Mouse (Mus musculus) midbrain, embryonic 14.5 days (tissue): ENCODE results near the gene Igfn1. TPM values are rescaled to one million over a fixed set of nuclear protein-coding genes. Genes with fewer than 3 reads are reported as not detected.

Experiments used
- ATAC-seq: fragments of 200-750 bp; cut with Nextera tagmentation; 2 replicates; pipeline ENCODE4 v1.8.0; 2017; ENCODE audit warnings: moderate number of reproducible peaks, moderate library complexity; ENCODE audit not compliant: low FRiP score, low TSS enrichment
- DNase-seq: peaks from one replicate; pipeline ENCODE4 v3.0.0-alpha.2; 2015
- H3K27ac ChIP-seq: fragments of 300-500 bp; sonication (generic); replicated peaks from 2 replicates; pipeline ENCODE4 v1.5.1; 2014; ENCODE audit warnings: mild to moderate bottlenecking, low read depth, low read length, moderate library complexity
- H3K27me3 ChIP-seq: fragments of 300-500 bp; sonication (generic); 2 replicates; pipeline ENCODE4 v1.6.1; 2014; ENCODE audit warnings: low read length, control low read depth, mixed read lengths; ENCODE audit not compliant: control insufficient read depth, insufficient read depth
- H3K36me3 ChIP-seq: fragments of 300-500 bp; sonication (generic); 2 replicates; pipeline ENCODE4 v1.6.1; 2014; ENCODE audit warnings: low read length, control low read depth; ENCODE audit not compliant: control insufficient read depth, insufficient read depth
- H3K4me1 ChIP-seq: fragments of 300-500 bp; sonication (generic); 2 replicates; pipeline ENCODE4 v1.6.1; 2014; ENCODE audit warnings: mild to moderate bottlenecking, antibody characterized with exemption, low read length, control low read depth; ENCODE audit not compliant: control insufficient read depth, insufficient read depth
- H3K4me2 ChIP-seq: fragments of 300-500 bp; sonication (generic); 2 replicates; pipeline ENCODE4 v1.6.1; 2014; ENCODE audit warnings: mild to moderate bottlenecking, low read length, moderate library complexity
- H3K4me3 ChIP-seq: fragments of 300-500 bp; sonication (generic); replicated peaks from 2 replicates; pipeline ENCODE4 v1.5.1; 2014; ENCODE audit warnings: low read depth, low read length
- H3K9ac ChIP-seq: fragments of 300-500 bp; sonication (generic); replicated peaks from 2 replicates; pipeline ENCODE4 v1.6.1; 2014; ENCODE audit warnings: mild to moderate bottlenecking, low read length, moderate library complexity
- H3K9me3 ChIP-seq: fragments of 300-500 bp; sonication (generic); 2 replicates; pipeline ENCODE4 v1.6.1; 2016; ENCODE audit warnings: low read length, control low read depth, mixed read lengths; ENCODE audit not compliant: control insufficient read depth
- WGBS: fragments of 180-500 bp; shearing (Covaris S2); extraction: QIAGEN DNeasy Blood & Tissue Kit; methylation state at CpG from one replicate; pipeline ENCODE4 v1.1.7; 2014; 5-methylcytosine and 5-hydroxymethylcytosine counted together
- polyA plus RNA-seq: library from polyadenylated mRNA; unstranded; fragments of >200 nt; fragmentation: Nextera tagmentation; extraction: Ambion mirVana; gene quantifications from 2 replicates; pipeline ENCODE4 v1.2.1, GENCODE M21; 2014

Gene Igfn1
- polyA plus RNA-seq, 1 experiment from 2014 or later = not detected

DNA sequence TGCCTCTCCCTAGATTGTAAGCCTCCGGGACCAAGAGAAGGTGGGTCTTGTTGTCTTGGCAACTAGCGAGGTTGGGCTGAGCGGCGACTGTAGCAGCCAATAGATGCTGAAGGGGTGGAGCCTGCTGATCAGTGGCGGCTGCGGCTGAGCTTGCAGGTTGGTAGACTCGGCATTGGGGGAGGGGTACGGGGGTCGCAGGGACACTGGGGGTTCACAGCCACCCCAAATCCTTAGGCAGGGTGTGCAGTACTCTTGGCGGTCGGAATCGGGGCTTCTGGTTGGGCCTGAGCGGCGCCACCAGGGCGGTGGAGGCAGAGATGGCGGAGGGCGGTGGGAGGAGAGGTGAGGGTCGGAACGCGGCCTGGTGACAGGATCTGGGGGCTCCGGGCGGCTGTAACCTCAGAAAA lies 11.8 kb upstream of the Igfn1 start:
- ATAC-seq (peak; percentile 99), DNase-seq (peak; percentile 98)
- Histone ChIP-seq H3K4me1 (peaks cover 9% of the 10 kb centered on the region; the same call in 1 of the 2 replicates), H3K9ac (peak overlapping the region; percentile 75), H3K9me3 (no peaks in the 10 kb centered on the region), H3K27me3 (no peaks in the 10 kb centered on the region), H3K27ac (peak overlapping the region; percentile 79), H3K4me3 (peak overlapping the region; percentile 78), H3K36me3 (peaks cover 24% of the 10 kb centered on the region), H3K4me2 (peak overlapping the region; percentile 94)
- WGBS = 2% methylated on average over 22 of the region's 22 CpGs

- WGBS = 64% methylated on average over 2 of the region's 2 CpGs
- no peak for DNase-seq
- no peak overlapping the region for H3K4me3 ChIP-seq
Observed at GRCm38 (mm10) chr1:136017307-136017706, 11.2 kb upstream of the Igfn1 start.

DNA sequence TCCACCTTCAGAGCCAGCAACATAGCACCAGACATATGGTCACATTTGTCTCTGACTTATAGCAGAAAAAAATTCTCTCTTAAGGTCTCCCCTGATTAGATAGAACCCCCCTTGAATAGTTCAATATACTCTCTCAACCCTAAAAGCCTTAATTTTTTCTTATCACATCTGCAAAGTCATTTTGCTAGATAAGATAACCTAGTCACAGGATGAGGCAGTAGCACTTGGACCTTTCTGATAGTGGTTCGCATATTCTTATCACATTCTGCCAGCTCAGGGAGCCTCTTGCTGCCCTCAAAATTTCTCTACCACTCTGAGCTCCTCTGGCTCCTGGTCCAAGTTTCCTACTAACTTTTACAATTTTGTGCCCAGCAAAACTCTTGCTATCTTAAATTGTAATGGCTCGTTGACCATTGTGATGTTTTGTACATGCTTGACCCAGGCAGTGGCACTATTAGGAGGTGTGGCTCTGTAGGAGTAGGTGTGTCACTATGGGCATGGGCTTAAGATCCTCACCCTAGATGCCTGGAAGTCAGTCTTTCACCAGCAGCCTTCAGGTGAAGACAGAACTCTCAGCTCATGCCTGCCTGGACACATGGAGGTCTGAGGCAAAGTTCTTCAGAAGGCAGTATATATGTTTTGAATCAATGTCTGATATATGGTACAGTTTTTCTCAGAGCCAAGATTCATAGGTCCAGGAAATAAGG lies 8.8 kb upstream of the Igfn1 start:
- 89% methylated on average over 2 of the region's 2 CpGs for WGBS
- Histone ChIP-seq H3K4me1 (peaks cover 9% of the 10 kb centered on the region; the same call in 1 of the 2 replicates), H3K4me3 (no peak overlapping the region), H3K27me3 (no peaks in the 10 kb centered on the region), H3K9me3 (no peaks in the 10 kb centered on the region), H3K27ac (no peak overlapping the region), H3K9ac (no peak overlapping the region), H3K36me3 (no peaks in the 10 kb centered on the region), H3K4me2 (no peak overlapping the region)
- ATAC-seq (no peak), DNase-seq (no peak)

More at GRCm38 (mm10) chr1:136017307-136017706, 11.2 kb upstream of the Igfn1 start:
- Histone ChIP-seq H3K4me1 (peaks cover 9% of the 10 kb centered on the region; the same call in 1 of the 2 replicates), H3K27me3 (no peaks in the 10 kb centered on the region), H3K36me3 (peaks cover 18% of the 10 kb centered on the region), H3K9ac (no peak overlapping the region), H3K4me2 (no peak overlapping the region), H3K27ac (peak overlapping the region; percentile 58; the same call in 1 of the 2 replicates), H3K9me3 (no peaks in the 10 kb centered on the region)
- 0 out of 2 replicates have a peak, but pooled peaks have one; percentile 53 for ATAC-seq

GRCm38 (mm10) chr1:136013513-136013912 lies 7.4 kb upstream of the Igfn1 start:
- 88% methylated on average over 4 of the region's 4 CpGs for WGBS
- Histone ChIP-seq H3K27ac (no peak overlapping the region), H3K4me1 (0 out of 2 replicates have a peak, but pooled peaks cover 4% of the 10 kb centered on the region), H3K4me3 (no peak overlapping the region), H3K4me2 (no peak overlapping the region), H3K9me3 (no peaks in the 10 kb centered on the region), H3K9ac (no peak overlapping the region), H3K27me3 (no peaks in the 10 kb centered on the region), H3K36me3 (no peaks in the 10 kb centered on the region)
- DNase-seq (no peak), ATAC-seq (no peak)

- H3K4me3 ChIP-seq = no peak overlapping the region
- no peak overlapping the region for H3K9ac ChIP-seq
- WGBS = 89% methylated on average over 4 of the region's 4 CpGs
- no peak for DNase-seq
- no peak overlapping the region for H3K4me2 ChIP-seq
- no peak for ATAC-seq
- H3K36me3 ChIP-seq = no peaks in the 10 kb centered on the region
- H3K27ac ChIP-seq = no peak overlapping the region
- H3K9me3 ChIP-seq = no peaks in the 10 kb centered on the region
- H3K4me1 ChIP-seq = peaks cover 10% of the 10 kb centered on the region
- 0 out of 2 replicates have a peak, but pooled peaks cover 11% of the 10 kb centered on the region for H3K27me3 ChIP-seq
Observed at GRCm38 (mm10) chr1:136010247-136010646, 4.1 kb upstream of the Igfn1 start.

- Histone ChIP-seq H3K4me1 (peaks cover 10% of the 10 kb centered on the region), H3K27me3 (0 out of 2 replicates have a peak, but pooled peaks cover 11% of the 10 kb centered on the region), H3K9me3 (no peaks in the 10 kb centered on the region), H3K27ac (no peak overlapping the region), H3K9ac (no peak overlapping the region), H3K36me3 (no peaks in the 10 kb centered on the region), H3K4me3 (peak overlapping the region; percentile 34), H3K4me2 (peak overlapping the region; percentile 60)
- no peak for ATAC-seq
- WGBS = 21% methylated on average over 8 of the region's 8 CpGs
- no peak for DNase-seq
Observed at GRCm38 (mm10) chr1:136008159-136008533, 2.0 kb upstream of the Igfn1 start.

DNA sequence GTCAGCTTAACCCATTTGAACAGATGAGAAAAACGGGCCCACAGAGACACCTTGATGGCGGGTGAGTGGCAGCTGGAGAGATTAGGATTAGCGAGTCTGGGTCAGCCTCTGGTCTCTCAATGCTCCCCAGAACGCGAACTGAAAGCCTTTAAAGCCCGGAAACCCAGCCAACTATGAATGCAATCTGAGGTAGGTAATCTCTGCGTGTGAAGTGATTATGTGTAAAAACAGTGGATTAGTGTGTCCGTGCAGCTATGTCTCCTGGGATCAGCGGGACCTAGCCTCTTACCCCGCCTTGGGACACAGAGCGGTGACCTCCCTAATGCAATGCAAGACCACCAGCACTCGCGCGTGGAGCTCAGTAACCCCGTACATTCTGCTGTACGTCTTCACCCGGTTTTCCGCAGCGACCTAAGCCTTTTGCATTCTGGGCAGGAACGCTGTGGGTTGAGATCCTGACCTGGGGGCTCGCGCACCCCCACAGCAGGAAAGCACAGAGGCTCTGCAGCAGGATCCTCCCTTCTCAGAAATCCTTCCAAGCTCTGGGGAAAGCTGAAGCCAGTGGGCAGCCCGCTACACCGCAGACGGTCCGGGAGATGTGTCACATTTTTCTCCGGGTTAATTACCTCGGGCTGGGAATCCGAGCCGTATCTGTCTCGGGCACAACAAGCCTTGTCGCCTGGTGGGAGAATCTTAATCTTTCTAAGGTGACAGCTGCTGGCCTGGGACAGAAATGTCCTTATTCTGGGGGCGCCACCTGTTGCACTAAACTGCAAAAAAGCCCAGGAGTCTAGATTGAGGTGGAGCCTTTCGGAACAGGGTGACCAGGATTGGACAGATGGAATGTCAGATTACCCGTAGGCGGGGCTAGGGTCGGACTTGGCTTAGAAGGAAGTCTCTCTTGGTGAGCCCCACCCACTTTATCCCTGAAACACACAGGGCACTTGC lies 1.3 kb upstream of the Igfn1 start, which contains the start of gene Tmem9:
TSS of gene Tmem9 (plus strand) at position 940 of the 948 bp plus-strand sequence.
- WGBS = 1% methylated on average over 37 of the region's 37 CpGs
- Histone ChIP-seq H3K4me2 (peak within 1 kb of the TSS; percentile 60), H3K36me3 (no peaks in the 10 kb centered on the region), H3K4me1 (peaks cover 10% of the 10 kb centered on the region), H3K9ac (peak within 1 kb of the TSS; percentile 42), H3K9me3 (no peaks in the 10 kb centered on the region), H3K4me3 (peak within 1 kb of the TSS; percentile 34), H3K27ac (no peak within 1 kb of the TSS), H3K27me3 (0 out of 2 replicates have a peak, but pooled peaks cover 11% of the 10 kb centered on the region)
- ATAC-seq = peak; percentile 60; the same call in 1 of the 2 replicates
- peak; percentile 72 for DNase-seq

DNA sequence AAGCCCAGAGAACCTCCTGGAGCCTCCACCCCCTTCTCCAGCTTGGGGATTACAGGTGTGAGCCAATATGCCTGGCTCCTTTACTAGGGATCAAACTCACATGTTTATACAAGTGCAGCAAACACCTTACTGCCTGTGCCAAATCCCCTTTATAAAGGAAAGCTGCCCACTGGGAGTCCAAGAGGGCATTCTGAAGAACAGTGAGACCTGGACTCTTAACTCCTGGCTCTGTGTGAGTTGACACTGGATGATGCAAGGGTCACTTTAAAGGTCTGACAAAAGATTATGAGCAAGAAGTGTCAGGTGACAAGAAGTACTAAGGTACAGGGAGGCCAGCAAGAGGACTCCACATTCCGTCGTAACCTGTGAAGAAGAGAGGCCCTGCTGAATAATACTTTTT lies 4.7 kb downstream of the Igfn1 start:
- ATAC-seq = no peak
- Histone ChIP-seq H3K27ac (no peak overlapping the region), H3K4me1 (no peaks in the 10 kb centered on the region), H3K4me2 (no peak overlapping the region), H3K36me3 (no peaks in the 10 kb centered on the region), H3K4me3 (no peak overlapping the region), H3K9me3 (no peaks in the 10 kb centered on the region), H3K9ac (no peak overlapping the region), H3K27me3 (0 out of 2 replicates have a peak, but pooled peaks cover 5% of the 10 kb centered on the region)
- DNase-seq = no peak
- WGBS = 92% methylated on average over 2 of the region's 2 CpGs
